ENCODE assay signal across 17 mouse cellular contexts in the genomic region with DNA sequence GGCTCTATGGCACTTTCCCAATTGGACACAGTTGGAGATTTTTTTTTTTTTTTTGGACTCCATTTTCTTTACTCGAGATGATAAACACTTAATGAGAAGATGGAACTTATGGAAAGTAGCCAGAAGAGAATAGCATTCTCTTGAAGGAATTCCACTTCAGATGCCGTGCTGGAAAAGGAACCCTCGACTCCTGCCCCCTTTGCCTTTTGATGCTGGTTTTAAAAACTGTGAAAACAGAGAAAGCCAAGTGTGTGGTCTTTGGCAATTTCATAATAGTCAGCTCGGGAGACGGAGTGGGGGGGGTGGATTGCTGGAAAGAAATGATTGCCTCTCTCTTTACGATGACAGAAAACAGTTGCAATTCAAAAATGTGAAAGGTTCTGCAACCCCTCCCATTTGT.
A peak's percentile ranks its signal among the peaks of the same experiment; 100 is the strongest.
DNase-seq lines count a peak whose midpoint lies in the region; ATAC-seq and TF ChIP-seq lines count a peak whose summit lies in the region.
"Had no signal": no experiment of that assay in that cellular context is flagged by ENCODE, and none has a peak within 500 bp of the region (broad histone marks: within the 10 kb centered on the region; RNA-seq: fewer than 3 reads in every experiment).

No protein-coding gene starts in this region.

- peak overlapping the region; percentile 27; the same call in 1 of the 2 replicates for H3K27ac ChIP-seq in intestine, embryonic 14.5 days (ENCODE audit: low read depth)
- H3K27ac ChIP-seq in intestine, postnatal 0 days (ENCODE audit: low read depth, low read length), result no peak overlapping the region
- 0 out of 2 replicates have a peak overlapping the region, but pooled peaks have one; percentile 39 for H3K27ac ChIP-seq in embryonic facial prominence, embryonic 15.5 days (replicated peaks)
- no peak overlapping the region for H3K27ac ChIP-seq in limb, embryonic 13.5 days

- 31% methylated on average over 6 of the region's 6 CpGs for WGBS in intestine, embryonic 14.5 days
- WGBS in intestine, postnatal 0 days, result 56% methylated on average over 6 of the region's 6 CpGs
- WGBS in embryonic facial prominence, embryonic 15.5 days, result 10% methylated on average over 6 of the region's 6 CpGs
- 12% methylated on average over 6 of the region's 6 CpGs for WGBS in limb, embryonic 13.5 days

- H3K4me2 ChIP-seq in intestine, embryonic 14.5 days (ENCODE audit: low read length), result no peak overlapping the region
- H3K4me2 ChIP-seq in intestine, postnatal 0 days (replicated peaks; ENCODE audit: low read depth), result no peak overlapping the region
- no peak overlapping the region for H3K4me2 ChIP-seq in embryonic facial prominence, embryonic 15.5 days (replicated peaks)
- H3K4me2 ChIP-seq in limb, embryonic 13.5 days (replicated peaks), result peak overlapping the region; percentile 14
- H3K4me2 ChIP-seq: midbrain, embryonic 11.5 days had no signal

- H3K4me1 ChIP-seq in intestine, embryonic 14.5 days (replicated peaks; ENCODE audit: control insufficient read depth, insufficient read depth, low read length), result peaks cover 5% of the 10 kb centered on the region
- no peaks in the 10 kb centered on the region for H3K4me1 ChIP-seq in intestine, postnatal 0 days (replicated peaks; ENCODE audit: control insufficient read depth, insufficient read depth, low read length)
- H3K4me1 ChIP-seq in embryonic facial prominence, embryonic 15.5 days, result peaks cover 10% of the 10 kb centered on the region
- peaks cover 13% of the 10 kb centered on the region for H3K4me1 ChIP-seq in limb, embryonic 13.5 days

- TF ChIP-seq POLR2A in brain, embryonic 14.5 days (IDR thresholded peaks at IDR 0.05; ENCODE audit: borderline replicate concordance, extremely low read depth, insufficient read depth, insufficient read length, poor library complexity, severe bottlenecking), result no peak

- ATAC-seq in intestine, embryonic 14.5 days (replicated peaks; ENCODE audit: low FRiP score, low TSS enrichment, low read depth), result no peak
- no peak for ATAC-seq in intestine, postnatal 0 days
- ATAC-seq in embryonic facial prominence, embryonic 15.5 days (ENCODE audit: insufficient number of reproducible peaks, low FRiP score, low TSS enrichment, low read depth), result no peak
- ATAC-seq in limb, embryonic 13.5 days (ENCODE audit: low FRiP score, low read depth), result no peak
- ATAC-seq: CD4-positive, CD25-positive, alpha-beta regulatory T cell, adult 4 months had no signal

- no peak for TF ChIP-seq CTCF in intestine, postnatal 0 days (IDR thresholded peaks at IDR 0.05; ENCODE audit: low read depth)
- no peak for TF ChIP-seq CTCF in brain, embryonic 14.5 days (IDR thresholded peaks at IDR 0.05; ENCODE audit: borderline replicate concordance, extremely low read depth, insufficient read depth, insufficient read length)

- H3K9me3 ChIP-seq in intestine, embryonic 14.5 days (ENCODE audit: control insufficient read depth, low read length), result no peaks in the 10 kb centered on the region
- H3K9me3 ChIP-seq in intestine, postnatal 0 days (ENCODE audit: control insufficient read depth), result no peaks in the 10 kb centered on the region
- no peaks in the 10 kb centered on the region for H3K9me3 ChIP-seq in embryonic facial prominence, embryonic 15.5 days (replicated peaks)
- no peaks in the 10 kb centered on the region; the same call in 1 of the 2 replicates for H3K9me3 ChIP-seq in limb, embryonic 13.5 days
- H3K9me3 ChIP-seq: heart, embryonic 10.5 days had no signal

- no peaks in the 10 kb centered on the region for H3K36me3 ChIP-seq in intestine, embryonic 14.5 days (ENCODE audit: control insufficient read depth, insufficient read depth, low read length)
- H3K36me3 ChIP-seq in intestine, postnatal 0 days (ENCODE audit: control insufficient read depth, insufficient read depth), result no peaks in the 10 kb centered on the region
- no peaks in the 10 kb centered on the region for H3K36me3 ChIP-seq in embryonic facial prominence, embryonic 15.5 days
- H3K36me3 ChIP-seq in limb, embryonic 13.5 days, result no peaks in the 10 kb centered on the region
- H3K36me3 ChIP-seq: heart, embryonic 10.5 days; hindbrain, embryonic 10.5 days had no signal

- no peak overlapping the region for H3K9ac ChIP-seq in intestine, embryonic 14.5 days (ENCODE audit: low read length)
- H3K9ac ChIP-seq in intestine, postnatal 0 days (ENCODE audit: low read depth, low read length), result no peak overlapping the region
- no peak overlapping the region for H3K9ac ChIP-seq in embryonic facial prominence, embryonic 15.5 days
- no peak overlapping the region for H3K9ac ChIP-seq in limb, embryonic 13.5 days

- H3K27me3 ChIP-seq in intestine, embryonic 14.5 days (replicated peaks; ENCODE audit: control insufficient read depth, insufficient read depth, low read length), result no peaks in the 10 kb centered on the region
- H3K27me3 ChIP-seq in intestine, postnatal 0 days (replicated peaks; ENCODE audit: control insufficient read depth, insufficient read depth, low read length), result no peaks in the 10 kb centered on the region
- no peaks in the 10 kb centered on the region for H3K27me3 ChIP-seq in embryonic facial prominence, embryonic 15.5 days
- no peaks in the 10 kb centered on the region for H3K27me3 ChIP-seq in limb, embryonic 13.5 days

- H3K4me3 ChIP-seq in intestine, embryonic 14.5 days (ENCODE audit: low read depth, low read length), result no peak overlapping the region
- no peak overlapping the region for H3K4me3 ChIP-seq in intestine, postnatal 0 days (ENCODE audit: low read depth, low read length)
- H3K4me3 ChIP-seq in embryonic facial prominence, embryonic 15.5 days (replicated peaks), result no peak overlapping the region
- no peak overlapping the region for H3K4me3 ChIP-seq in limb, embryonic 13.5 days
- H3K4me3 ChIP-seq: heart, embryonic 10.5 days; hindbrain, embryonic 10.5 days had no signal

- DNase-seq in intestine, embryonic 14.5 days (ENCODE audit: low spot score), result no peak
- peak; percentile 52 for DNase-seq in brain, embryonic 14.5 days (ENCODE audit: low read depth)
- DNase-seq in spleen, postnatal 10 days (ENCODE audit: low spot score in 2 of 2), result no peak
- no peak for DNase-seq in right cerebral cortex, postnatal 10 days (ENCODE audit: low spot score in 2 of 2)
- no peak for DNase-seq in cerebellum, postnatal 4 days (ENCODE audit: low spot score in 2 of 2)
- DNase-seq: adrenal gland, postnatal 25 days; cerebellum, postnatal 14 days; layer of hippocampus, adult 9-11 months; right cerebral cortex, postnatal 4 days; thymus, postnatal 25 days had no signal

Comparison
In these comparisons a context has a peak if more than half of its experiments do, and no peak if none do; other contexts are left out.
1. H3K27ac ChIP-seq: peak in intestine, embryonic 14.5 days (single experiment) and embryonic facial prominence, embryonic 15.5 days (single experiment); none in intestine, postnatal 0 days (single experiment) and limb, embryonic 13.5 days (single experiment).